Mouse (Mus musculus) cerebellum, adult 18-20 months (tissue): ENCODE data around the gene Hsf5.

Source experiments
- DNase-seq, 2 experiments: peaks; one replicate each; pipeline ENCODE4 v3.0.0; 2021

Hsf5 gene

GRCm38 (mm10) chr11:87642865-87643264, 25.9 kb downstream of the Hsf5 start:
- DNase-seq = no peak

GRCm38 (mm10) chr11:87654693-87655092, 37.7 kb downstream of the Hsf5 start:
- no peak for DNase-seq

GRCm38 (mm10) chr11:87659216-87659615, 42.3 kb downstream of the Hsf5 start:
- DNase-seq = no peak

GRCm38 (mm10) chr11:87662407-87662806, 45.4 kb downstream of the Hsf5 start, which contains the start of gene Rnf43:
Gene Rnf43 (plus strand): TSS chr11:87662722.
- peak; percentile 89 to 92 for DNase-seq

GRCm38 (mm10) chr11:87662822-87663221, 45.9 kb downstream of the Hsf5 start:
- no peak for DNase-seq

GRCm38 (mm10) chr11:87663948-87664347, 47.0 kb downstream of the Hsf5 start:
- DNase-seq = no peak

- peak in 1 of 2 experiments; percentile 18 for DNase-seq
These were observed 47.6 kb downstream of the Hsf5 start for GRCm38 (mm10) chr11:87664521-87664920.

GRCm38 (mm10) chr11:87665224-87665623, 48.3 kb downstream of the Hsf5 start:
- DNase-seq = peak in 1 of 2 experiments; percentile 16

- DNase-seq = no peak
These were observed 48.7 kb downstream of the Hsf5 start for GRCm38 (mm10) chr11:87665658-87666057.

- no peak for DNase-seq
These were observed 49.5 kb downstream of the Hsf5 start for GRCm38 (mm10) chr11:87666256-87667035.

GRCm38 (mm10) chr11:87667107-87668090, 50.4 kb downstream of the Hsf5 start:
- DNase-seq = no peak

- DNase-seq = no peak
These were observed 56.3 kb downstream of the Hsf5 start for GRCm38 (mm10) chr11:87673282-87673681.

GRCm38 (mm10) chr11:87675606-87676005, 58.6 kb downstream of the Hsf5 start:
- no peak for DNase-seq

- no peak for DNase-seq
These were observed 60.8 kb downstream of the Hsf5 start for GRCm38 (mm10) chr11:87677756-87678155.

GRCm38 (mm10) chr11:87678545-87678944, 61.6 kb downstream of the Hsf5 start:
- DNase-seq = no peak

GRCm38 (mm10) chr11:87678976-87679375, 62.0 kb downstream of the Hsf5 start:
- no peak for DNase-seq

- no peak for DNase-seq
These were observed 63.8 kb downstream of the Hsf5 start for GRCm38 (mm10) chr11:87680786-87681185.

- no peak for DNase-seq
These were observed 65.1 kb downstream of the Hsf5 start for GRCm38 (mm10) chr11:87682096-87682495.

GRCm38 (mm10) chr11:87682838-87683571, 66.0 kb downstream of the Hsf5 start:
- DNase-seq = no peak

GRCm38 (mm10) chr11:87686407-87686806, 69.4 kb downstream of the Hsf5 start:
- no peak for DNase-seq

- no peak for DNase-seq
These were observed 70.6 kb downstream of the Hsf5 start for GRCm38 (mm10) chr11:87687246-87688225.
